Mouse (Mus musculus) 416B (cell line): ENCODE measurements around the gene Rab11fip4.

ENCODE experiments used
- DNase-seq: peaks from one replicate; pipeline ENCODE4 v3.0.0; 2011; ENCODE audit warnings: low read depth

The Rab11fip4 gene

DNA sequence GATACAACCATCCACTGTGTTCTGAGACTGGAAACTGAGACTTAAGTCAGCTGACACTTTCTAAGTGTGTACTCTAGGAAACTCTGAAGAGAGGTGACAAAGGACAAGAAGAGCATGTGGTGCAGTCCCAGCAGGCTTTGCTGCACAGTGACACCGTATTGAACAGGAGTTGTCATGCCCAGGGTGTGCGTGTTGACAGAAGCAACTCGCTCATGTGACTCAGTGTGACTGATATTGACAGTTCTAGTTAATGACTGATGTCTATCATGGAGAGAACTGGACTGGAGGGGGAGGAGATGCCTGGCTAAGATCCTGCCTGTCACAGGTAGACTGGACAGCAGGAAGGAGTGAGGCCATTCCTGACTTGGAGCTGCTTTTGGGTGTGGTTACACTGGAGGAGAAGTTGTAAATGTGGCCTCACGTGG, 63.4 kb downstream of the Rab11fip4 start:
- DNase-seq: no peak

DNA sequence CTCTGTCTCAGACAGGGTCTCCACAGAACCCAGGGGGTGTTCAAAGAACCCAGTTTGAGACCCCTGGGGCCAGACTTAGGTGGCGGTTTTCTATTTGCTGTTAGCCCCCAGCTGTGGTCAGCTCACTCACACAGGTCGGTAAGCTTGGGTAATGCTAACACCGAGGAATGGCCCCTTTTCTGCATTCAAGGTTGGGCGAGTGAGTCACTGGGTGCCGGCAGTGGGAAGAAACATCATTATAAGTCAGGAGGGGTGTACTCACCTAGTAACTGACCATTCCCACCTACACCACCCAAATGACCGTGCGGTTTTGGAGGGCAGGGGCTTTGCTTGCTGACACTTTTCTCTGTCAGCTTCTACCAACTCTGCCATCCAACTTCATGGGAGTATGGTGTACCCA, 64.6 kb downstream of the Rab11fip4 start:
- no peak for DNase-seq

DNA sequence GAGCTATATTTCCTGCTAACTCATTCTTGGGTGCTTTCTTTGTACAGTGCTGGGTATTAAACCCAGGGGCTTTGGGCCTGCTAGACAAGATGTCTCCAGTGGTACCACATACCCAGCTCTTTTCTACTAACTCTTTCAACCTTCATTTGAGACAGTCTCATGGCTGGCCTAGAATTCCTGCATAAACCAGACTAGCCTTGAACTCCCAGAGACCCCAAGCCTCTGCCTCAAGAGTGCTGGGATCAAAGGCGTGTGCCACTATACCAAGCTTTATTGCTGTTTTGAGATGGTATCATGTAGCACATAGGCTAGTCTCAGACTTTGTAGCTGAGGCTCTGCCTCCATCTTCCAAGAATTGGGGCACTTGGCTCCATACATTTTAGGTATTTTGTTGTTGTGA, 65.5 kb downstream of the Rab11fip4 start:
- DNase-seq: no peak

DNA sequence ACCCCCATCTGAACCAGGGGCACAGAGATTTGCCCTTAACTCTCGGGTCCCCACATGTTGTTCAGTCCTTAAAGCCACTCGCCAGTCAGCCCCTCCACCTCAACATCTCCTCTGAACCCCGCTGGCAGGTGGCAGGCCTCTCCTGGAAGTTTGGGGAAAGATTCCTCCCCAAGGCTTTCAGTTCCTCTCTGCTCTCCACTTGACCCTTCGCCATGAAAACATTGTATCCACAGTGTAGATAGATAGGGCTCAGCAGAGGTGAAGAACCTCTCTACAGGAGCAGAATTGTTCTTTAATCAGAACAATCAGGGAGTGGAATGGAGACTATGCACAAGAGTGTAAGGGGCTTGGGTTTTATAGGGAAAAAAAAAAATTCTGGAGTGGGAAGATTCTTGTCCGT, 66.0 kb downstream of the Rab11fip4 start:
- DNase-seq: no peak

DNA sequence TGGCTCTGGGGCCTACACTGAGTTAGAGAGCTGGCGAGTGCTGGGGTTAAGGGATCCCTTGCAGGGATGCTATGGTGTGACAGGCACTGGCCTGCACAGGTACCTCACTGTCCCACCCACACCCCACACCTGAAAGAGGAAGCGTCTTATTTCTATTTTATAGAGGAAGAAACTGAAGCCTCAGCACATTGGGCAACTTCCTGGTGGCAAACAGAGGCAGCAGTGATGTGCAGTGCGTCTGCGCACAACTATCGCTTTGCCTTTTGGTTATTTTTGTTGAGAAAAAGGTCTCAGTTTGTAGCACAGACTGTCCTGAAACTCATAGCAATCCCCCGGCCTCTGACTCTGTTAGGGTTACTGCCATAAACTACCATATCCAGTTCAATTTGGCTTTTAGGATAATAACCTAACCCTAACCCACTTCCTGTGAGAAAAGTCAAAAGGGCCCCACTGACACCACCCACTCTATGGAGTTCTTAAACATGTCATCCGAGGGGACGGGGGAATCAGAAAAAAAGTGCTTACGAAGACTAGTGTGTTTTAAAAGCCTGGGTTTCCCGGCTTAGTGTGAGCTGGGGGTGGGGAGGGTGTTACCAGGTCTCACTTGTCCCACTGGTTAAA, 67.3 kb downstream of the Rab11fip4 start:
- peak; percentile 62 for DNase-seq

DNA sequence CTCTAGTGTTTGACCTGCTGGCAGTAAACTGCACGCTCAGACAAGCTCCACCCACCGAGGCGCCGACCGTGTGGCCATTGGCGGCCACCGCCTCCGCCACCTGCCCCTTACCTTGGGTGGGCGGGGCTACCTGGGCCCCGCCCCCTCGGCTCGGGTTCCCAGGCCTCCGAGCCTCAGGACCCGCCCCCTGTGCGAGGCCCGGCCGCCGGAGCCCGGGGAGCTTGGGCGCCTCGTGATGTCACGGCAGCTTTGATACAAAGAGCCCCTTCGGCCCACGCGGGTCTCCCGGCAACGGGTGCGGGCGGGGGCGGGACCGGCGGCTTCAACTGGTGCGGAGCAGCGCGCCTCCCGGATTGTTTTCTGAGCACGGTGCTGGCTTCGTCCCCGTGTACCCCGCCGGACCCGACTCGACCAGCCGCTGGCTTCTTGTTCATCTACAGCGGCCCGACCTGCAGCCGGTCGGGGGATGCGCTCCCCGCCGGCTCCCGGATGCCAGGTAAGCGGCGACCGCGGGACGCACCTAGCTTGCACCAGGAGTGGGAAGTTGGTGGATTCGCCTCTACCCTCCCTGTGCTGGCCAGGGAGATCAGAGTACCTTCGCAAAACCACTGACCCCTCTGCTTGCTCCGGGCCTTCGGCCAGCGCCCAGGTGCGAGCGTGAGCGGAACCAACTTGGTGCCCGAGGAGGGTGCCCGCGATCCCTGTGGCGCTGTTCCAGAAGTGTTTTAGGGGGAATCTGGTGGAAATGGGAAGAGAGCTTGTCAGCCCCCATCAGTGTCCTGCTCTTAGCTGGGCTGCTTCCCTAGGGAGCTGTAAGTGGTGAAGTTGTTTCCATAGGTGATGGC, 69.6 kb downstream of the Rab11fip4 start:
- DNase-seq: no peak

DNA sequence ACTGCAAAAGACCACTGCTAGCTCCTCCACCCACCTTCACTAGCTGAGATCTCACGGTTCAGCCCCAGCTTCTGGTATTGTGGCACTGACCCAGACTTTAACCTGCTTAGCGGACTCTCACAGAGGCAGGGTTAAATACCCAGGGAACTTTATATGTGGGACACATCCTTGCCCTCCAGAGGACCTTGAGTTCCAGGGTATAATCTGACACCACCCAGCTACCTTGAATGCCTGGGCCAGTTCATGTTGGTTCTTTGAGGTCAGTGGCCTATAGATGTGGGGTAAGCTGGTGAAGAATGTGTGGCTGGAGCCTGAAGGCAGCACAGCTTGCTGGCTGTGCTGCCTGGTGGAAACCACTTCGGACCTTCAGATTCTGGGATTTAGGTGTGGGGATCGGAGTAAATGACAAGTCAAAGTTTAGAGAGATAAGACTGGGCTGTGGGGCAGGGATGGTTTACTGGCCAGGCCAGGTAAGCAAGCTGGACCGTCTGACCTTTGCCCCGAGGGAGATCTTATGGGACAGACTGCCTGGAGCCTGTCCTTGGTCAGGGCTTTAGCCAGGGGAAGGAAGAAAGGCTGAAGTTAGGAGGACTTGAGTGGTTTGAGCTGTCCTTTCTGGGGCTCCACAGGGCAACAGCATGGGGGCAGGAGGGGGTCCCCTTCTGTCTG, 71.0 kb downstream of the Rab11fip4 start:
- DNase-seq: no peak

DNA sequence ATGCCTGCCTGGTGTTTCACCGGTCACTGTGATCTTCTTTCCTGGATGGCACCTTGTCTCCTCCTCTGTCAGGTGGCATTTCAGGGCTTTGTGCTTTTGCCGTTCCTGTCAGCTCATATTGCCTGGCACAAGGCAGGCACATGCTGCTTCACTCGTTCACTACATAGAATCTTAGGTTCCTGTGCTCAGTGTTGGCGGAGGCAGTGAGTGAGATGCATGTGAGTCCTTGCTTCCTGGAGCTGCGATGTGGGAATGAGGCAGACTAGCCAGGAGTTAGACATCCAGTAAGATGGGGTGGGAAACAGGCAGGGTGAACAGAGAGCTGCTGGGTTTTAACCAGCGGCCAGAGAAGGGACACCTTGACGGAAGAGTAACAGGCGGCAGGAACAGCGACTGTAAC, 72.1 kb downstream of the Rab11fip4 start:
- no peak for DNase-seq

DNA sequence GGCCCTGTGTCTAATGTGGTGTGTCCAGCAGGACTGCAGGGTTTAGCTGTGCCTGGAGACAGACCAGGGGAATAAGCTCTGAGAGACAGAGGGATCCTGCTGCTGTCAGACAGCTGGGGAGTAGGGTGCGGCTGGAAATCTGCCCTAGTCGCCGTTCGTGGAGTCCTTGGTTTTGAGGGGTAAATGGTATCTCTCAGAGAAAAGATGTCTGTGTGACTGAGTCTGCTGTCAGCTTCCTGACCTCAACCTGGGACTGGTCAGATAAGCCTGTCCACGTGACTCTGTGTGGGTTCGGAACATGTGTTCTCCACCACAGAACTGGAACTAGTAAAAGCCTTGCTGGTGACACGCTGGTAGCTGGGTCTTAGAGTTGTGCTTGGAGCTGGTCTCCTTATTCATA, 72.6 kb downstream of the Rab11fip4 start:
- DNase-seq: peak; percentile 99

DNA sequence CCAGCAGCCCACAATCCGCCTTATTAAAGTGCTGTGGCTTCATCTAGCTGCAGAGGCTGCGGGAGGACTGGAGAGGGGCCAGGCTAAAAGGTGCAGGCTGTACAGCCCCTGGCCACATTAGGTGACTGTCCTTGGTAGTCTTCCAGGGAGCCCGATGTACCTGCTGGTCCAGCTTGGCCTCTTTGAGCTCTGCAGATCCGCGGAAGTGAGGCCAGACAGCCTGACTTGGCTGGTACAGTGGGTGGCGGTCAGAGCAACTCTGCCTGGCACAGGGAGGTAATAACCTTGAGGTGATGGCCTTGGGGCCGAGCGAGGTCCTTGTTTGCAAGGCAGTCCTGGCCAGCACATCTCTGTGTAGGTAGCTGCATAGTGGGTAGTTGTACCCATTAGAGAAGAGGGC, 75.5 kb downstream of the Rab11fip4 start:
- no peak for DNase-seq

DNA sequence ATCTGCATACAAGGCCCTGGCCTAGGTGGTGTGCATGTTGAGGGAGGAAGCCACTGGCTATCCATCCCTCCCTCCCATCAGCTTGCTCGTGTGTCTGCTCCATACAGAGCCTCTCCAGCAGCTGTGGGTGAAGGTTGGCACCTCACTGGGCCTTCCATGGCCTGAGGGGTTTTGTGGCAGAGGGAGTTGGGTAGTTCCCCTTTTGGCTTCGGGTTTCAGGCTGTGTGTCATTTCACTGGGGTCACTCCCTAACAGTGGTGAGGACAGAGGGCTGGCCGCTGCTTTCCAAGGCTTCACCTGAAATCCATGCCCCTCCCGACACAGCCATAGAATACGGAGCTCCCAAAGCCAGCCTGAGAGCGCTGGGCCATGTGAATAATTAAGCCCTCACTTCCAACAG, 78.2 kb downstream of the Rab11fip4 start:
- peak; percentile 50 for DNase-seq

DNA sequence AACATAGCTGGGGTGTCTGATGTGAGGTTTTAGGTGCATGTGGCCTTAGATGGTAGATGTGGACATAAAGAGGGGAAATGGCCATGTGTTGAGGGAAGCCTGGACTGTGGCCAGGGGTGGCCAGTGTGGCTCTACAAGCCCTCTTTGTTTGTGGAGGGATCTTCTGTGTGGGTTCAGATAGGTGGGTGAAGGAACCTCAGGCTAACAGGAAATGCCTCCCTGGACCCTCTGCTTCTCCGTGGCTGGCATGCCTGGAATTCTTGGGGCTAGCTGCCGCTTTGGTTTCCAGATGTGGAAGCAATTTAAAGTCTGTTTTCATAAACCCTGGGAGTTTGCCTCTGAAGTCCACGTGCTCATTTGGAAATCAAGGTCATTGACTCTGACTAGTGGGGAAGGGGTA, 78.9 kb downstream of the Rab11fip4 start:
- DNase-seq: peak; percentile 37

DNA sequence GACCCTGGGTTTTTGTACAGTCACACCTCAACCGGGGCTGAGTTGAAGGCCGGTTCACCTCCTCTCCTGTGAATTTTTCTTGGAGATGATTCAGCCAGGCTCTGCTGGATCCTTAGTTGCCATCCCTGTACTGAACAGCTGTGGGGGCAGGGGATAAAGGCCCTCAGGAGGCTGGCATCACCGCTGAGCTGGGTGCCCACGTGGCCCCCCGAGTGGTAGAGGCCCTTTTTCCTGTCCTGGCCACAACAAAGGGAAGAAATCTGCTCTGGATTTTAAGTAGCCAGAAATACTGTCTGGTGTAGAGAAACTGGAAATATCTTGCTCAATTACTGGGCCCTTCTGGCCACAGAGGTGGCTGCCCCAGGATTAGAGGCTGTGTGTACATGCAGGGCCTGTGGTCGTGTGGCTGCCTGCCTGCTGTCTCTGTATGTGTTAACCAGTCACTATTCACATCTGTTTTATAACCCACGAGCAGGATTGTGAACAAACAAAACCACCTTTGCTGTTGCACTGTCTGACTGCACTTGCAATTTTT, 79.5 kb downstream of the Rab11fip4 start:
- peak; percentile 76 for DNase-seq

DNA sequence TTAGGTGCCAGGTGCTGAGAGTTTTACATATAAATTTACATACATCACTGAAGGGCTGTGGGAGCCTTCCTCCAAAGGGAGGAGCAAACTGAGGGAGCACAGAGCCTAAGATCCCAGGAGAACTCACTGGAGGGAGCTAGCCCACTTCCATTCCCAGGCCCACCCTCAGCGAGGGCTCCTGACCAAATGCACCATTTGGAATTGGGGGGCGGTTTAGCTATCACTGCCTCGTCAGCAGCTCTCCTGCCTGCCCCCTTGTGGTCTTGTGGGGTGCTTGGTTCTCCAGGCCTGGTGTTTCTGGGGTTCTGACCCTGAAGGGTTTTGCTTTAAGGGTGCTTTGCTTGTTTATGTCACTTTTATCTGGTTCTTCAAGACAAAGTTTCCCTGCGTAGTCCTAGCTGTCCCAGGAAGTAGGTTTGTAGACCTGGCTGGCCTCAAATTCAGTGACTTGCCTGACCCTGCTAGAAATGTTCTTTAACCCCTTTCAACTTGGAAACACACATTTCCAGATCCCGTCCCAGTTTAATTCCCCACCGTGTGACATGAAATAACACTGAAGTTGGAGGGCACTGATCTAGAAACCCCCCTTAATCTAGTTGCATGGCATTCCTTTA, 80.8 kb downstream of the Rab11fip4 start:
- peak; percentile 63 for DNase-seq

DNA sequence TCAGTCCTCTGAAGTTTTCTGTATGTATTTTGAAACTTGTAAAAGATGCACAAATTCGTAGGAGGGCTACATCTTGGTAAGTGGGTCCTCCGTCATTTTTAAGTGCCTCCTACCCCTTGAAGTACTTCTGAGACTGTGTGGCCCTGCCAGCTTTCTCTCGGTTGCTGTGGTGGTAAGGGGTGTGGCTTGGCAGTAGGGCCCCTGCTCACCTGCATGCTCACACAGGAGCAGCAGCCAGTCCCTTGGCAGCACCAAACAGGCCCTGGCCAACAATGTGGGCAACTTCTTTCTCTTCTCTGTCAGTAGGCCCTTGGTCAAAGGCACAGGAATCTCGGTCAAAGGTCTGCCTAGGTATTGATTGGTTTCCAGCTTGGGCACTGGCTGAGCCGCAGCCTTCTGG, 82.1 kb downstream of the Rab11fip4 start:
- DNase-seq: no peak

DNA sequence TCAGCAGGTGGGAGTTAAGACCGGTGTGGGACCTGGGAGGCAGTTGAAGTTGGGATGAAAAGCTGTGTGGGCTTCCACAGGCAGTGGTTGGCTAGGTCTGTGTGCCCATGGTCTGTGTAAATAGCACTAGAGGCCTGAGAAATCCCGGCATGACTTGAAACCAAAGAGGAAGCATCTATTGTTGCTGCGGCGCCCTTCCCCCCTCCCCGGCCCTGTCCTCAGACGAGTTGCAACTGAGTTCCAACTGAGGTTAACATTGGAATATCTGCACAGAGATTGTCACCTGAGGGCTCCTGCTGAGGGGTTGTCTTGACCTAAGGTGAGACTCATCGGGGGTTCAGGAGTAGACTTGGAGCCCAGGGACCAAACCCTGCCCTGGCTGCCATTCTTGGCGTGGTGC, 82.7 kb downstream of the Rab11fip4 start:
- peak; percentile 32 for DNase-seq

DNA sequence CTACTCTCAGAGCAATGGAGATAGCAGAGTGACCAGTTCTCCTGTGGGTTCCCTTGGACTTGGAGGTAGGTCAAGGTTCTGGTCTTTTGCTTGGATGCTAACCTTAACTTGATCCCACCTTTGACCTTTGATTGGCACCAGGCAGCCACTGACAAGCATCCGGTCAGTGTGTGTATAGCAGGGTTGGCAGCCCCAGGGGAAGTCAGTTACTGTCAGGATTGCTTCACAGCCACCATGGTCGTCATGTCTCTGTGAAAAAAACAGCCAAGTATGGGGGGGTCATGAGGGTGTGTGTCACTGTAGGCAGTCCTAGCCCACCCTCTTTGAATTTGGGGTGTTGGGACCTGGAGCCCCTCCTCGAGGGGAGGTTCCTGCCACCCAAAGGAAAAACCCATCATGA, 83.2 kb downstream of the Rab11fip4 start:
- peak; percentile 57 for DNase-seq

DNA sequence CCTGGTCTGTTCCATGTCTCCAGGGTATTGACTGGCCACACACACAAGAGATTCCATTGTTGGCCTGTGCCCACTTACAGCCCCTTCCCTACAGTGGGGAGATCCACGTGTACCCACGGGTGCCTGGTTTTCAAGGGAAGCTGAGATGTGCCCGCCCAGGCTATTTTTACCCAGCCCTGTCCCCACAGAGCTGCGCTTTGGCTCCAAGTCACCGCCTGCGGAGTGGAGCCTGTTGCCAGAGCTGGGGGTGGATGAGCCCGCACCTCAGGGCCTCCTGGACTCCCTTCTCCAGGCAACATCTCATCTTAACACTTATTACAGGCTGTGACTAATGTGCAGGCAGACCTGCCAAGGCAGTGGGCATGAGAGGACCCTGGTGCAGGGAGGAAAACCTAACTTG, 83.6 kb downstream of the Rab11fip4 start:
- DNase-seq: no peak

DNA sequence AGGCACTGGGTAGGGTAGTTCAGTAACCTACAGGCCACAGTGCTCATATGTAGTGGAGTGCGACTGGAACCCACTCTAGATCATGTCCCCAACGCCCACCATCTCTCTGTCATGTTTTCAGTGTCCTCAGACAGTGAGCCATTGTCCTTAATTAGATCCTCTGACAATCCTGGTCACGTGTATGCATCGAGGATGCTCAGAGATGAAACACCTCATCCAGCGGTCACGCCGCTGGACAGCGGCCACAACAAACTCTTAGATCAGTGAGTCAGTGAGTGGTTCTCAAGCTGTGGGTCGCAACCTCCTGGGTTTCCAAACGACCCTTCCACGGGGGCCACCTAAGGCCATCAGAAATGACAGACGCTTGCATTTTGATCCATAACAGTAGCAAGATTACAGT, 84.3 kb downstream of the Rab11fip4 start:
- no peak for DNase-seq

DNA sequence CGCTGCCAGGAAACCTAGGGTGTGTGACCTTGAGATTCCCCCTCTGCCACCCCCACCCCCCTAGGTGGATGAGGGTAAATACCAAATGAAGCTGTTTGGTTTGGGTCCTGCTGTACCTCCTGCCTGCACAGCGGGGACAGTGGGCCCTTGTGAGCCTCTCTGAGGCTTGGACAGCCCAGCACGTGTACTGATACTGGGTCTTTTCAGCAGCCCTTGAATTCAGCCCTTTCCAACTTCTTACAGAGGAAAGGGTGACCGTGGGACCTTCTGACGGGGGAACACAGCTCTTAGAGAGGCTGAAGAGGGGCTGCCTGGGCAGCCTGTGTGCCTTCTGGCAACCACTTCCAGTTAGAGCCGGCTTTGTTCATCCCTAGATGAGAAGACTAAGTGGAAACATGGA, 85.0 kb downstream of the Rab11fip4 start:
- no peak for DNase-seq

DNA sequence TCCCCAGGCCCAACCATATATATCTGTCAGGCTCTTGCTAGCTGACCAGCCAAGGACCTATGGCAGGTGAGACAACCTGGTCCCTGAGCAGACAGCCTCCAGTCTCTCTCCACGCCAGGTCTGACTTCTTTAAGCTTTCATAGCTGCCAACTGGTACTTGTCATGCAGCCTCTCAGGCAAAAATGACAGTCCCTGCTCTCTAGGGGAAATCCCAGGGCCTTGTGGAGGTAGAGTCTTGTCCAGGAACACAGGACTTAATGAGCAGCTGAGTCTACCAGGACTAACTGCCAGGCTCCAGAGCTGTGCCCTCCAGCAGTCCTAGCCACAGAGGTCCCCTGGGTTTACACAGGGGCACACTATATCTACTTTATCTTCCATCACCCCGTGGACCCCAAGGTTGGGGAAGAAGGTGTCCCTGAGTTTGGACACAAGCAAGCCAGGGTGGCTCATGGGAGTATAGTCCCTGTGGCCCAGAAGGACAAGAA, 85.5 kb downstream of the Rab11fip4 start:
- DNase-seq: no peak

DNA sequence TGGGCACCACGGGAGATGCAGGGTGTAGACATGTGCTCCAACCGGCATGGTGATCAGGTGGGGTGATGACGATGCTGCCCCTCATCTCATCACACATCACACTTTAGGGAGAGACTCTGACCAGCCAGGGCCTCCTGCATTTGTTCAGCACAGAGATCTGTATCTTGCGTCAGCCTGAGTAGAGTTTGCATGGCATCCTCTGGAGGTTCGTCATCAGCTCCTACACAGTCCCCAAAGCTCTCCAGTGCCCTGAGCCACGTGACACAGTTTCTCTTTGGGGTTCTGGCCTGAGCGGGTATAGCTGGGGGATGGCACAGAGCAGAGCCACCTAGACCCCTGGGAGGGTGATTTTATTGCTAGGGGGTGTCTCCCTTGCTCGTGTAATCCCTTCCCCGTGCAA, 86.4 kb downstream of the Rab11fip4 start:
- no peak for DNase-seq
